Mouse (Mus musculus) olfactory bulb, adult 2 months (tissue): ENCODE data around the gene Gm21764. TPM values are rescaled to one million over a fixed set of nuclear protein-coding genes. Genes with fewer than 3 reads are reported as not detected.
"Not testable (repeated sequence)": the region's sequence is repeated elsewhere in the genome, so short reads cannot be mapped to it uniquely, and the experiment has no call there.

Experiments used
- H3K27ac ChIP-seq: fragments of 200-500 bp; 2 replicates; pipeline ENCODE4 v1.5.1; 2012; ENCODE audit warnings: low read depth, low read length; ENCODE audit not compliant: insufficient read depth
- H3K4me1 ChIP-seq: fragments of 200-500 bp; 2 replicates; pipeline ENCODE4 v1.6.1; 2012; ENCODE audit warnings: low read length; ENCODE audit not compliant: control insufficient read depth, insufficient read depth
- H3K4me3 ChIP-seq: fragments of 200-500 bp; 2 replicates; pipeline ENCODE4 v1.5.1; 2012; ENCODE audit warnings: mild to moderate bottlenecking, low read depth, low read length, moderate library complexity; ENCODE audit not compliant: insufficient read depth
- WGBS: fragments of 180-500 bp; shearing (Covaris S2); methylation state at CpG from one replicate; pipeline ENCODE4 v1.1.7; 2018; 5-methylcytosine and 5-hydroxymethylcytosine counted together
- polyA plus RNA-seq: library from polyadenylated mRNA; stranded (reverse); fragments of >200 nt; gene quantifications from 2 replicates; pipeline ENCODE4 v1.2.4, GENCODE M21; 2012; ENCODE audit warnings: low replicate concordance; ENCODE audit not compliant: missing spikeins, insufficient read depth, insufficient read length

Gene Gm21764
- polyA plus RNA-seq, result not detected in 2 replicates

GRCm38 (mm10) chrY:18061712-18062111 lies at the start of gene Gm21764:
Gm21764 (minus strand) TSS chrY:18061812.
- not testable (repeated sequence) for H3K4me1 ChIP-seq, H3K27ac ChIP-seq, H3K4me3 ChIP-seq
- WGBS, result no CpG with 5 or more reads among the region's 3 CpGs

GRCm38 (mm10) chrY:18088816-18089215 lies 27.2 kb upstream of the Gm21764 start, which contains the start of gene Ssty1:
Ssty1 (plus strand) TSS chrY:18089116.
- not testable (repeated sequence) for H3K4me1 ChIP-seq, H3K4me3 ChIP-seq, H3K27ac ChIP-seq

Other genes starting within 250 kb of the Gm21764 start
- not detected in 2 replicates for gene Gm21904, start 215.5 kb downstream of the Gm21764 start, polyA plus RNA-seq
- not detected in 2 replicates for gene Gm20772, start 187.1 kb downstream of the Gm21764 start, polyA plus RNA-seq
- gene Gm20831, start 187.1 kb downstream of the Gm21764 start, polyA plus RNA-seq, result not detected in 2 replicates
- not detected in 2 replicates for gene Srsy, start 124.5 kb downstream of the Gm21764 start, polyA plus RNA-seq
- gene Ssty1, start 27.3 kb upstream of the Gm21764 start, polyA plus RNA-seq, result not detected in 2 replicates